Mouse (Mus musculus): ENCODE results near the gene Bcr.
"Not testable (repeated sequence)": the region's sequence is repeated elsewhere in the genome, so short reads cannot be mapped to it uniquely, and the experiment has no call there.

Bcr gene

DNA sequence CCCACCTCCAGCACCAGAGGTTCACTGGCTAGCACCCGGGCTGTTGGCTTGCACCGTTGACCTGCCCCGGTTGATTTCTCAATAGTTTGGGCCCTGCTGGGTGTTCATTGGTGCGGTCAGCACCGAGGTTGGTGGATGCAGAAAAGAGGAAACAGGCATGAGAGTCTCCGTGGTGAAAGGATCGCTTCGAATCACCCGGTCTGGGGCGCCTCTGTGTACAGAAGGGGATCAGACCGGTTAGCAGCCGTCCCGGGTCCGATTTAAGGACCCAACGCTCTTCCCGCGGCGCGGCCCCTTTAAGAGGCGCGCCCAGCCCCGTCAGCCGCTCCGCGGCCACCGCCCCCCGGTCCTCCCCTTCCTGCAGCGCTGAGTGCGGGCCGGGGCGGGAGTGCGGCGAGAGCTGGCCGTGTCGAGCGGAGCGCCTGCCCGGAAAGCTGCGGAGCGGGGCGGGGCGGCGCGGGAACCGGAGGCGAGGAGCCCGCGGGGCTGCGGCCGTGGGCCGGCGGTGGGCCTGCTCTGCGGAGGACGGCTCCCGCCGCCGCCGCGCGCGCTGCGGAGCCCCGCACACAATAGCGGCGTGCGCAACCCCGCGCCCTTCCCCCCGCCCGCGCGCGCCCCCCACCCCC lies at the start of gene Bcr:
Gene Bcr (plus strand): TSS at position 376 of the 626 bp plus-strand sequence.
- no peak for DNase-seq (ENCODE audit: low spot score)

- DNase-seq (ENCODE audit: low spot score): peak; percentile 20
These were observed 49.7 kb upstream of the Bcr start for GRCm38 (mm10) chr10:75010704-75011103.

DNA sequence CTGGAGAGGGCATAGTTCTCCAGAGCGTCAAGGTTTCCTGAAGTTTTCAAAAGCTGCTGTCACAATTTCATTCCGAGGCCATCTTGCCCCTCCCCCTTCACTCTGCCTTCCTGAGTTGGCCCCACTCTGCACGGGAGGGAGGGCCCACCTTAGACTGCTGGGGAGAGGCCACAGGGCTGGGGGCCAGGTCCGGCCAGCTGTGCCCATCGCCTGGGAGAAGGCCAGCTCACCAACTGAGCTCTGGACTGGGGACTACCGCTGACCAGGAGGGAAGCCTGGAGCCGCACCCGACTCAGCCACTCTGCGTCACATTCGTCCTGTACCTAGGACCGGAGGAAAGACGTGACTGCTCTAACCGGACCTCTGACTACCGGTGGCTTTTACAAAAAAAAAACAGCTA lies 44.9 kb upstream of the Bcr start:
- no peak for DNase-seq (ENCODE audit: low spot score)

DNA sequence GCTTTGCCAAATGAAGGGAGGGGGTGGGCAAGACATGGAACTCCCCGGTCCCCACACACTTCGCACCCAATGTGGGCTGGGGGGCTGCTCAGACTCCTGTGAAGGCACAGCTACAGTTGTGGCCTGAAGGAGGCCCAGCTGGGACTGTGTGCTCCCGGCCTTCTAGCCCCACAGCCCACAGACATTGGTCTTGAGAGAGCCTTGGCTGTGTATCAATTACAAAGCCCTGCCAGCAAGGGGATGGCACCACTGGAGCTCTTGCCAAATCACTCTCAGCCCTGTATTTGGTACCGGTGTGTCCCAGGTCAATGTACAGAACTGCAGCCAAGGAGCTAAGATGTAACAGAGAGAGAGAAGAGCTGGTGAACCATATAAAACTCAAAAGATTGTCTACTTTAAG lies 43.9 kb upstream of the Bcr start:
- DNase-seq (ENCODE audit: low spot score): no peak

DNA sequence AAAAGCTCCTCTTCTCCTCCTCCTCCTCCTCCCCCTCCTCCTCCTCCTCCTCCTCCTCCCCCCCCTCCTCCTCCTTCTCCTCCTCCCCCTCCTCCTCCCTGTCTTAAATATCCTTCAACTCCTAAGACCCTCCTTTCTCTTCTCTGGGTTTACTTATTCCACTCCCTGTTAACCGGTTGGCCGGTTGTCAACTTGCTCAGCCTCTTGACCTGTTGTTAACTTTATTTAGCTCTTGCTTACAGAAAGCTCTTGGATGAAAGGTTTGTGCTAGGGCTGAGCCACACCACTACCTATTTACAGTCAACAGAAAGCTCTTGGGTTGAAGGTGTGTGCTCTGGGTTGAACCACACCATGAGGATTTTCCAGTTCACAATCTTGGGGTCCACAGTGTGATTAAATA lies 40.1 kb upstream of the Bcr start:
- no peak for DNase-seq (ENCODE audit: low spot score)

GRCm38 (mm10) chr10:75021138-75021537 lies 39.3 kb upstream of the Bcr start:
- peak; percentile 73 for DNase-seq (ENCODE audit: low spot score)

DNA sequence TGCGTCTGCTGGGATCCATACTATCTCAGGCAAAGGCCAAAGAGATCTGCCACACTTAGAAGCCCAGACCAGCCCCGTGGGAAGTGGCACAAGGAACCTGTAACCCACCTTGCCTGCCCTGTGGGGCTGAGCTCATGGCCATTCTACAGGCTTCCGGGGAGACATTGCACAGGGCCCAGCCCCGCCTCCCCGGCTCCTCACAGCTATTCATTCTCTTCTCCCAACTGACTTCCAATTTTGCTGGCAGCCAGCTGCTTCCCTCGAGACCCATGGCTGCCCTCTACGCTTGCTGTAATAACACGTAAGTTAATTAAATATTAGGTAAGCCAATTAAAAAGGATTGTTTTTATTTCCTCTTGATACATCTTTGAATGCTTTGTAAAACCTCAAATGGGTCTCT lies 33.9 kb upstream of the Bcr start:
- DNase-seq (ENCODE audit: low spot score): no peak

GRCm38 (mm10) chr10:75028743-75029142 lies 31.6 kb upstream of the Bcr start:
- DNase-seq (ENCODE audit: low spot score): no peak

GRCm38 (mm10) chr10:75029677-75030076 lies 30.7 kb upstream of the Bcr start:
- no peak for DNase-seq (ENCODE audit: low spot score)

DNA sequence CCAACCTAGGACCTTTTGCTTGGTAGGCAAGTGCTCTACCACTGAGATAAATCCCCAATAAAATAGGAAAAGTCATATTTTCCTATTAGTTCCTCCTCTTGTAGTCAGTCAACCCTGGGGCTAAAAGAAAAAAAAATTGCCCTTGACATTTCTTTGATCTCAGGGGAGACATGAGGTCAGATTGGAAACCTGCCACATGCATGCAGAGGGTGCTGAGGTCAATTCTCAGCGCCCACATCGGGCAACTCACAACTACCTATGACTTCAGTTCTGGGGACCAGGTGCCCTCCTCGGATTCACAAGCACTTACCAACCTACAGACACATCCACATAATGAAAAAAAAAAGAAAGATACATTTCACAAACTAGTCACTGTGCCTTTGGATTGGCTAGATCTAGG lies 30.2 kb upstream of the Bcr start:
- DNase-seq (ENCODE audit: low spot score): no peak

DNA sequence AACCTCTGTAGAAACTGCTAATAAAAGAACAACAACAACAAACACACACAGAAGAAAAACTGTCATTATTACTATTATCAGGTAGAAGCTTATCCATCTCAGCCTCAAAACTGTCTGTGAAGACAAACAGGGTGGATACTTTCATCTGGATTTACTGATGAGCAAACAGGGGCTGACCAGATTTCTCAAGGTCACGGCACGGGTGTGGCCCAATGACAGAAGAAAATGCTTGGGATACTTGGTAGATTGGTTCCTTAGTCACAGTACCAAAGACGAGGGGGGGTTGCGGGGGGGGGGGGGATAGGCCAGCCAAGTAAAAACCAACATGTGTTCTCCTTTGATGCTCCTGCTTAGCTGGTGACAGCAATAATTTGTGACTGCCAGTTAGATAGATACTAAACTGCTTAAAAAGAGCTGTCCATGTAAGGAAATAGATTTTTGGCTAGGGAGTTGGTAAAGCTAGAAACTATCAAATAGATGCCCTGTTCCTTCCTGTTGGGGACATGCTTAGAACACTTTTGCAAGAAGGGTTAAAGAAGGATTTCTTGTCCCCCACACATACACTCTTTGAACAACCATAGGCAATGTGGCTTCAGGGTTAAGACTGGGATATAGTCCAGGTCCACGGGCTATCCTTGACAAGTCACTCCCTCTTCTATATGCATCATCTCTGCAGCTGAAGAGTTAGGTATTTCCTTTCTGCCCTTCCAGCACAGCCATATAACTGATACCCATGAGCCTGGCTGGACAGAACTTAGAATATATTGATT lies 28.9 kb upstream of the Bcr start:
- DNase-seq (ENCODE audit: low spot score): no peak

DNA sequence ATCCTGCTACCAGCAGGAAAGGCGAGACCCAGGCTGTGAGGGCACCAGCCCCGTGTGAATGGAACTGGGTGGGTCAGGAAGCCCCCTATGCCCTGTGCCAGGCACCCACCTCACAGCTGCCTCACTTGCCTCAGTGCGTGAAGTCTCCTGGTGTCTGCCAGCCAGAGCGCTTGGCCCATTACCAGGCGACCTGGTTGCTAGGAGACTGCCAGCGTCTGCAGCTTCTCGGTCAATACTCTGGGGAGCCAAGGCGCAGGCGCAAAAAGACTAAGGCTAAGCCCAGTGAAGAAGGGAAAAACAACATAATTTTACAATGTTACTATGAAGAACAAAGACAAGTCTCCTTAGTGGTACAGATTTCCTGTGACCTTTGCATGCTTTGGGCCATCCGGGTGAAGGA lies 28.0 kb upstream of the Bcr start, which contains the start of gene Rsph14:
Gene Rsph14 (minus strand): TSS at position 192 of the 400 bp plus-strand sequence.
- DNase-seq (ENCODE audit: low spot score): peak; percentile 52

DNA sequence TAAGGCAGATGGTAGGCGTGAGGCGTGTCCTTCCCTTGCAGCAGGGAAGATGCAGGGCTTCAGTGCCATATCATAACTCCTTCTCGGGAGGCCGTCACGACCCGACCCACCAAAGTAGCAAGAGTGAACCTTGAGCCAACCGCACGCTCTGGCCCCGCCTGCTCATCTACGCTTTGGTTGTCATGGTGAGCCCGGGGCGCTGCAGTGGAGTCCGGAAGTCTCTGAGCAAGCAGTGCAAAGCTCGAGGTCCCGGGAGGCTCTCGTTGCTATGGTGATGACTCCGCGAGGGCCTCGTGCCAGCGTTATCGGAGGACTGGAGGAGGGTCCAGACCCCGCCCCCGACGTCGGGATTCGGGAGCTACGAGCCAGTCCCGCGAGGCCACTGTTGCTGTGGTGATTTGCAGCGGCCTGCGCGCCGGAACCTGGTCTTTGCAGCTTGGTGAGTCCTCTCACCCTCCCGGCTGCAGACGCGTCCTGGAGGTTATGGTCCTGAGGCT lies 23.5 kb upstream of the Bcr start, which contains the start of gene Rab36:
Gene Rab36 (plus strand): TSS at position 176 of the 497 bp plus-strand sequence.
- peak; percentile 85 for DNase-seq (ENCODE audit: low spot score)

DNA sequence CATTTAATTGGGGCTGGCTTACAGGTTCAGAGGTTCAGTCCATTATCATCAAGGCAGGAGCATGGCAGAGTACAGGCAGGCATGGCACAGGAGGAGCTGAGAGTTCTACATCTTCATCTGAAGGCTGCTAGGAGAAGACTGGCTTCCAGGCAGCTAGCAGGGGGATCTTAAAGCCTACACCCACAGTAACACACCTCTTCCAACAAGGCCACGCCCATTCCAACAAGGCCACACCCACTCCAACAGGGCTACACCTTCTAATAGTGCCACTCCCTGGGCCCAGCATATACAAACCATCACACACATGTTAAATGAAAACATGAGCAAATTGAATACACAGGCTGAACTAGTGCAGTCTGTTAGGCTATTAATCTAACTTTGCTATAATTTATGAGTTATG lies 18.3 kb upstream of the Bcr start:
- DNase-seq (ENCODE audit: low spot score): not testable (repeated sequence)

GRCm38 (mm10) chr10:75044459-75044858 lies 15.9 kb upstream of the Bcr start:
- no peak for DNase-seq (ENCODE audit: low spot score)

DNA sequence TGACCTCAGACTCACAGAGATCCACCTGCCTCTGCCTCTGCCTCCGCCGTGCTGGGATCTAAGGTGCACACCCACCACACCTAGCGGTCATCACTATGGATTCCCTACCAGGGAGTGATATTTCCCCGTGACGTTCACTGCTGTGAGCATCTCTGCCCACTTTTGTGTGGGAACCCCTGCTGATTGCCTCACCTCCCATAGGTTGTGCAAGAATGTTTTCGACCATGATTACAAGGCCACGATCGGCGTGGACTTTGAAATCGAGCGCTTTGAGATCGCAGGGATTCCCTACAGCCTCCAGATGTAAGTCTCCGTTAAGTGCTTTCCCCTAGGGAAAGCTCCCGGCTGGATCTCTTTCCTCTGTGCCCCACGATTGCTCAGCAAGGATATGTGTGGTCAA lies 14.6 kb upstream of the Bcr start:
- DNase-seq (ENCODE audit: low spot score): no peak

DNA sequence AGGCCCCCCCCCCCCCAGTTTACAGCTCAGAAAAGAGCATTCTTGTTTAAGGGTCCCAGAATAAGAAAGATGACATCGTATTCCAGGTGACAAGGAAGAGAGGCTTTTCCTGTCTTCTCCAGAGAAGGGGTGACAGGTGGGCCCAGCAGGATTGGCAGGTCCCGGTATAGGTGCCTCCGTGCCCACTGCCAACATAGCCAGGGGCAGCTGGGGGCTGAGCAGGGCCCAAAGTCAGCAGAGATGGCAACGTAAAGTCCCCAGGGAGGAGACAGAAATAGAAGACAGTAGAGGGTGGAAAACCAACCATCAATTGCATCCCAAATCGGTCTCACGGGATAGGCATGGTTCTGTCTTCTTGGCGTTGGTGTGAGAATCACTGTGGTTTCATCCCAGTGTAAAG lies 11.7 kb upstream of the Bcr start:
- DNase-seq (ENCODE audit: low spot score): no peak

GRCm38 (mm10) chr10:75051364-75052074 lies 8.9 kb upstream of the Bcr start:
- no peak for DNase-seq (ENCODE audit: low spot score)

GRCm38 (mm10) chr10:75052902-75053301 lies 7.5 kb upstream of the Bcr start:
- DNase-seq (ENCODE audit: low spot score): no peak

DNA sequence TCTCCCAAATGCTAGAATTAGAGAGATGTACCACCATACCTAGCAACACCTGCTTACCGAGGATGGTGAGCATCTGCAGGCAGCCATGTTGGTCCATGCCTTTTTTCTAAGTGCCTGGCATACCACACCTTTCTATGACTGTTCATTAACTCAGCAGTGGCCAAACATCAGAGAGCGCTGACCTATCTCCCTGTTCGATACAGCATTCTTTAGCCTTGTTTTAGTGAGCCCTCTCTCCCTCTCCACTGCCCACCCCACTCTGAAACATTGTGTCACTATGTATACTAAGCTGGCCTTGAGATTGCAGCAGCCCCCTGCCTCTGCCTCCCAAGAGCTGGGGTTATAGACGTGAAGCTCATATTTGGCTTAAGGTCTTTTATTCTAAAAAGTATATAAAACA lies 6.7 kb upstream of the Bcr start:
- no peak for DNase-seq (ENCODE audit: low spot score)

- DNase-seq (ENCODE audit: low spot score): no peak
These were observed 6.3 kb upstream of the Bcr start for GRCm38 (mm10) chr10:75054125-75054524.

DNA sequence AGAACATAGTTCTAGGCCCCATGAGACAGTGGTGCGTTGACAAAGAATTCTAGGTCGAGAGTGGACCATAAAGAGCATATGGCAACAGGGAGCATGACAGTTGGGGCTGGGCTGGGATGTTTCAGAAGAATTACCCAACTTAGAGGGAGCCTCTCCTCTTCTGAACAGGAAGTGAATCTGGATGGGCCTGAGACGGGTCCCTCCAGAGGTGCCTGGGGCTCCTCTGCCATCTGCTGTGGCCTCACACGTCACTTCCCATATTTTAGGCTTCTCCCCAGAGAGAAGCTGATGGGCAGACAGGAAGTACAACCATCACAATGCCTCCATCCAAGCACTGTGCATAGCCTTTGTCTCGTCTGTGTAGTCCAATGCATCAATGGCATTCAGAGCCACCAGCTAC lies 4.7 kb upstream of the Bcr start:
- DNase-seq (ENCODE audit: low spot score): no peak

DNA sequence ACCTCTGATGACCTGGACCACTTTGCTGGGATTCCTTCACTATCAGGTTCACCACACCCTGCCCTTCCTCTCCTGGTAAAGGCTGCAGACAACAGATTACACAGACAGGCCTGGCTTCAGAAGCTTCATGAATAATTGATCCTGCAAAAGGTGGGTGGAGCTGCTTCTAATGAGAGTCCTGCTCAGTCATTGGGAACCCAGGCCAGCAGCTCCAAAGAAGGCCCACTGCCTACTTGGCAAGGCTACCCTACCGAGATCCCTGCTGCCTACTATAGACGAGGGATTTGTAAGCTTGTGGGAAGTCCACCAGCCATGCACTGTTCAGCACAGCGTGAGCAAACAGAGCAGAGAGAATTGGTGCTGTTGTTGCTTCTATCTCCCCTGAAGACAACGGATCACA lies 4.1 kb upstream of the Bcr start:
- no peak for DNase-seq (ENCODE audit: low spot score)
